Mouse (Mus musculus): Measurements from ENCODE around the gene Sik3. TPM values are rescaled to one million over a fixed set of nuclear protein-coding genes. Genes with fewer than 3 reads are reported as not detected.

Gene Sik3
- polyA plus RNA-seq, 1 experiment from 2014 or later = 11.7 TPM

DNA sequence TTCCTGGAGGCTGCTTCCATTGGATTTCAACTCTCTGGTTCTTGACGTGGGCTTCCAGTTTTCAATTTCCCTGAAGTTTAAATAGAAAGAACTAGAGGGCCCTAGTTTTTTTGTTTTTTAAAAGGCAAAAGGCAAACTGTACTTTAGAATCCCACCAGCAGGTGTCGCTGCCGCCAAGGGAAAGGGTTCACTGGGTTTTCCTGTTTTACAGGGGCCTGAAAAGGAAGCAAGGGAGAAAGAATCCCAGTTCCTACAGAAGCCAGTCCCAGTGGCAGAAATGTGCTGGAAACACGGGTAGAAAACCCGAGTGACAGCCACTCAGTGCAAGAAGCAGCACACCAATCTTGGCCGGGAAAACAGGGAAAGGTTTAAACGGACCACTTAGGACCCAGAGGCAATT is 8.9 kb upstream of the Sik3 start:
- 6% methylated on average over 7 of the region's 7 CpGs for WGBS
- Histone ChIP-seq H3K4me3 (no peak overlapping the region), H3K4me1 (replicated peaks) (peaks cover 3% of the 10 kb centered on the region), H3K4me2 (no peak overlapping the region), H3K36me3 (no peaks in the 10 kb centered on the region), H3K27me3 (no peaks in the 10 kb centered on the region), H3K27ac (no peak overlapping the region), H3K9ac (no peak overlapping the region), H3K9me3 (replicated peaks) (no peaks in the 10 kb centered on the region)
- ATAC-seq (replicated peaks; ENCODE audit: insufficient number of reproducible peaks, insufficient read depth, low FRiP score, low read depth) = no peak

DNA sequence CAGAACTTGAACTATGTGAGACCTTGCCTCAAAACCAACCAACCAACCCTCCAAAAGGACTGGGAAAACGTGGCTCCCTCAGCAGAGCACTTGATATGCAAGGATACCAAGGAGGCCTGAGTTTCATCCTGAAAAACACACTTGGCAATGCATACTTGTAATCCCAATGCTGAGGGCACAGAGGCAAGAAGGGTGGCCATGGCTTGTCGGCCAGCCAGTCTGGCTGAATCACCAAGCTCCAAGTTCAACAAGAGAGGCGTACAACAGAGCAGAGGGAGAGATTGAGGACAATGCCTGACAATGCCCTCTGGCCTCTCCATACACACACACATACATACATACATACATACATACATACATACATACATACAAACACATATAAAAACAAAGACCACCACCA is 8.1 kb upstream of the Sik3 start:
- 56% methylated on average over 3 of the region's 3 CpGs for WGBS
- no peak overlapping the region for H3K4me3 ChIP-seq
- H3K4me2 ChIP-seq = no peak overlapping the region
- H3K9me3 ChIP-seq (replicated peaks) = no peaks in the 10 kb centered on the region
- H3K4me1 ChIP-seq (replicated peaks) = peaks cover 3% of the 10 kb centered on the region
- no peak overlapping the region for H3K9ac ChIP-seq
- no peaks in the 10 kb centered on the region for H3K36me3 ChIP-seq
- ATAC-seq (replicated peaks; ENCODE audit: insufficient number of reproducible peaks, insufficient read depth, low FRiP score, low read depth) = no peak
- no peak overlapping the region for H3K27ac ChIP-seq
- no peaks in the 10 kb centered on the region for H3K27me3 ChIP-seq

DNA sequence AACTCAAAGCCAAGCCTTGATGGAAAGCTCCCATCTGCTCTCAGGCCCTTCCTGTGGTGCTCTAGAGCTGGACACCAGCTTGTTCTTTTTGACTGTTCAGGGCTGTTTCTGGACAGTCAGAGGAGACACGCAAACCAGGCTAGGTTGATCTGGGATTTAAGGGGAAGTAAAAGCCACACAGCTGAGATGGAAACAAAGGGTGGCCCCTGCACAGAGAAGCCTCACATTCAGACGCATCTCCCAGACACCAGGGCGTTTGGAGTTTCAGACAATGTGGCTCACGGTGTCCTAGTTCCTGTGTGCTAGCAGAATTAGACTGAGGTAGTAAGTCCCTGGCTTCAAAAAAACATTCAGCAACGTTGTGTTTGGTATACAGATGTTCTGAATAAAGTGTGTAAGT is 6.4 kb upstream of the Sik3 start:
- H3K4me3 ChIP-seq = no peak overlapping the region
- no peak overlapping the region for H3K27ac ChIP-seq
- no peak for ATAC-seq (replicated peaks; ENCODE audit: insufficient number of reproducible peaks, insufficient read depth, low FRiP score, low read depth)
- H3K4me2 ChIP-seq = no peak overlapping the region
- 57% methylated on average over 5 of the region's 5 CpGs for WGBS
- H3K9me3 ChIP-seq (replicated peaks) = no peaks in the 10 kb centered on the region
- H3K36me3 ChIP-seq = no peaks in the 10 kb centered on the region
- H3K27me3 ChIP-seq = no peaks in the 10 kb centered on the region
- H3K4me1 ChIP-seq (replicated peaks) = peaks cover 3% of the 10 kb centered on the region
- H3K9ac ChIP-seq = no peak overlapping the region

DNA sequence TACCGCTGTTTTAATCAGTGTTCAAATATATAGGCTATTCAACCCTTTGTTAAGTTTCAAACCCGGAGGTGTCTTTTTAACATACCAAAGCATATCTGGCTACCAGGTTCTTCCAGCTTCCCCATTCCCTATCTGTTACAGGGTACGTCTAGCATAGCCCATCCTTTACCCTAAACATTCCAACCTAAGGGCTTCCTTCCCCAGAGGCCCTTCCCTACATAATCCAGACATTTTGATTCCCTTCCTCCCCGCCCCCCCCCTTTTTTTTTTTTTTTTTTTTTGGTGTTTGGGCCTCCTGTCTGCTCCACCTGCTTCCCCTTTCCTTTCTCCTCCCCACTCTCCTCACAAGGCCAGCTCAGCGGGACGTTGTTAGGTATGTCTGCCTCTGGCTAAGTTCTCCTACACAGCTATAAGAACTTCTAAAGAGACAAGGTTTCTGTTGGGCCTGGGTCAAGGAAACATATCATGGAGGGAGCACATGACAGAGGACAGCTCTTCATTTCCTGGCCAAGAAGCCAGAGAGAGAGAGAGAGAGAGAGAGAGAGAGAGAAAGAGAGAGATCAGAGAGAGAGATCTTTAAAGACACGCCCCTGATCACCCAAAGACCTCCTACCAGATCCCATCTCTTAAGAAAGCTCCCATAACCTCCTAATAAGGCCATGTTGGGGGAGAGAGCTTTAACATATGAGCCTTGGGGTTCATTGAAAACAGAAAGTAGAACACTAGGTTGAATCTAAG is 3.5 kb upstream of the Sik3 start:
- Histone ChIP-seq H3K4me2 (no peak overlapping the region), H3K36me3 (no peaks in the 10 kb centered on the region), H3K4me3 (no peak overlapping the region), H3K9ac (no peak overlapping the region), H3K27ac (no peak overlapping the region), H3K27me3 (no peaks in the 10 kb centered on the region), H3K4me1 (replicated peaks) (peaks cover 17% of the 10 kb centered on the region), H3K9me3 (replicated peaks) (no peaks in the 10 kb centered on the region)
- WGBS = 65% methylated on average over 7 of the region's 7 CpGs
- ATAC-seq (replicated peaks; ENCODE audit: insufficient number of reproducible peaks, insufficient read depth, low FRiP score, low read depth) = no peak

DNA sequence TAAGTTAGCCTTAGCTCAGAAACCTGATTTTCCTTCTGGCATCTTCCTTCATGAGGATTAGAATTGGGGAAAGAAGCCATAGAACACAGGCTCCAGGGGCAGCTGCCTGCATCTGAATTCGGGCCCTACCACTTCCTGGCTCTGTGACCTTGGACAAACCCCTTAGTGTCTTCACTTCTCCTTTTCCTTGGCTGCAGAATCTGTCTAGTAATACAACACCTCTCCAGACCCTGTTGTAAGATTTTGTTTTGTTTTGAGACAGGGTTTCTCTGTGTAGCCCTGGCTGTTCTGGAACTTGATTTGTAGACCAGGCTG is 3.0 kb upstream of the Sik3 start:
- no peak for ATAC-seq (replicated peaks; ENCODE audit: insufficient number of reproducible peaks, insufficient read depth, low FRiP score, low read depth)
- Histone ChIP-seq H3K9ac (no peak overlapping the region), H3K9me3 (replicated peaks) (no peaks in the 10 kb centered on the region), H3K27me3 (no peaks in the 10 kb centered on the region), H3K27ac (no peak overlapping the region), H3K4me2 (no peak overlapping the region), H3K4me1 (replicated peaks) (peaks cover 22% of the 10 kb centered on the region), H3K36me3 (no peaks in the 10 kb centered on the region), H3K4me3 (no peak overlapping the region)
- 47% methylated on average over 1 of the region's 1 CpGs for WGBS

DNA sequence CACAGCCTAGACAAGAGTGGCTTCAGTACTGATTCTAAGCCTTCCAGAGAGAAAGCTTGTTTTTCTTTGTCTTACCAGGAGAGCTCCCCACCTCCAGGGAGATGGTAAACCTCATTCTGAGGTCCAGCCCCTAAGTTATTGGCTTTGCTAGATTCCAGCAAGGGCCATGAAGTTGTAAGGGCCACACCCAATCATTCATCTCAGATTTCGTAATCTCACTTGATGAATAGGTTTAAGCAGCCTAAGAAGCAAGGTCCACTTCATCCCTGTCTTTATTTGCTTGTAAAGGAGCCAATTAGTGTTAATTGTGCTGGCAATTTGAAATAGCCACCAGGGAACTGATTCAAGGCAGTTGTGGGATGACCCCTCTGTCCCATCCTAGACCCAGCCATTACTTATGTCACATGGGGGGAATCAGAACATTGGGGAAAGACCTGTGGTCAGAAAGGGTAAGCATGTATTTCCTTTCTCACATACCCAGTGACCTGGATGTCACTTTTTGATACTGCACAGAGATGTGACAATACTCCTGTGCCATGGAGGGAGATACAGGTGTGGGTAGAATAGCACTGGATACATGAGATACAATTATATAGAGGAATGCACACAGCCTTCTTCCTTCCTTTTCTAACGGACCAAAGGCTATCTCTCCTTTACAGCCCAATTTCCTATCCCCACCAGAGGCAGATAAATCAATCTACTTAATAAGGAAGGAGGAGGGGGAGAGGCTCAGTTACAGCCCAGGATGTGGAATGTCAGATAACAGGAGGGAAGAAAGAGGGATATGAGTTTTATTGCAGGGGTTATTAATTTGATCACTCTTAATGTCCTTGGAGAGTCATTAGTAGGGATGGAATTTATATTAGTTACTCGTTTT is 1.3 kb upstream of the Sik3 start:
- no peaks in the 10 kb centered on the region for H3K9me3 ChIP-seq (replicated peaks)
- 47% methylated on average over 3 of the region's 3 CpGs for WGBS
- ATAC-seq (replicated peaks; ENCODE audit: insufficient number of reproducible peaks, insufficient read depth, low FRiP score, low read depth) = no peak

DNA sequence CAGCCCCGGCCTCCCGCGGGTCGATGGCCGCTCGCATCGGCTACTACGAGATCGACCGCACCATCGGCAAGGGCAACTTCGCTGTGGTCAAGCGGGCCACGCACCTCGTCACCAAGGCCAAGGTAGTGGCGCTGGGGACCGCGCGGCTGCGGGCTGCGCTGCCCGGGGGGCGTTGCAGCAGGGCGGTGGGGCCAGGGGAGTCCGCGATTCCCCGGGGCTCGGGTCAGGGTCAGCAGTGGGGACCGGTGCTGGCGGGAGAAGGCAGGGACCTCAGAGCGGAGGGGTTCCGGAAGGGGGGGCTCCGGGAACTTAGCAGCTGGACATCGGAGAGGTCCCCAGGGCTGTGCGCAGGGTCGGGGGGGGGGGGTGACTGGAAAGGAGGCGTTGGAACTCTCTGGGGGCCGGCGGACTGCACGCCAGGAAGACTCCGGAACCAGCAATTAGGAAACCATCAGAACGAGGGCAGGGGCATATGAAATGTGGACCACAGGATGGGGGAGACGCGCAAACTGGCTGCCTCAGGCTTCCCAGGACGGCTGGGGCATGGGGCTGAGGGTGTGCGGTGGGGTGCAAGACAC is 478 bp downstream of the Sik3 start:
- ATAC-seq (replicated peaks; ENCODE audit: insufficient number of reproducible peaks, insufficient read depth, low FRiP score, low read depth) = peak; percentile 51
- H3K4me2 ChIP-seq = peak overlapping the region; percentile 85
- no peaks in the 10 kb centered on the region for H3K36me3 ChIP-seq
- H3K27me3 ChIP-seq = no peaks in the 10 kb centered on the region
- peak overlapping the region; percentile 99 for H3K9ac ChIP-seq
- WGBS = under 1% methylated on average over 46 of the region's 46 CpGs
- H3K4me3 ChIP-seq = peak overlapping the region; percentile 82
- peaks cover 48% of the 10 kb centered on the region for H3K4me1 ChIP-seq (replicated peaks)
- H3K9me3 ChIP-seq (replicated peaks) = no peaks in the 10 kb centered on the region
- H3K27ac ChIP-seq = peak overlapping the region; percentile 93

More for the DNA sequence above, 1.3 kb upstream of the Sik3 start:
- Histone ChIP-seq H3K27me3 (no peaks in the 10 kb centered on the region), H3K4me1 (replicated peaks) (peaks cover 39% of the 10 kb centered on the region), H3K27ac (peak overlapping the region; percentile 93), H3K36me3 (no peaks in the 10 kb centered on the region), H3K4me2 (peak overlapping the region; percentile 85), H3K9ac (peak overlapping the region; percentile 99; the same call in 1 of the 2 replicates), H3K4me3 (peak overlapping the region; percentile 82)

DNA sequence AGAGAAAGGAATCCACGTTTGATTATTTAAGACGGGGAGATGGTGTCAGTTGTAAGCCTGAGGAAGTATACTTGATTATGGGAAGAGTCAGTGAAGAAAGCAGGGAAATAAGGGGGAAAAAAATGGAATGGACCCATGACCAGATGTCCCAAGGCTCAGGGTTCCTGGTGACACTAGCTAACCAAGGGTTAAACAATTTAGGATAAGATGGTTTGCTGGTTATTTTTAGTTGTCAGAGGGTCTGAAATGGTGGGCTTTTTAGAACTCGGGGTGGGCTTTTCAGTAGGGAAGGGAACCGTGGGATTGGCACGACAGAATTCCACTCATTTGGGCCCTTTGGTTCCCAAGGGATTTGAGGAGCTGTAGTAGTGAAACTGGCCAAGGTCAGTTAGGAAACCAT is 996 bp downstream of the Sik3 start:
- H3K36me3 ChIP-seq = no peaks in the 10 kb centered on the region
- H3K4me2 ChIP-seq = peak overlapping the region; percentile 85
- peak overlapping the region; percentile 82 for H3K4me3 ChIP-seq
- peaks cover 50% of the 10 kb centered on the region for H3K4me1 ChIP-seq (replicated peaks)
- H3K9me3 ChIP-seq (replicated peaks) = no peaks in the 10 kb centered on the region
- H3K27me3 ChIP-seq = no peaks in the 10 kb centered on the region
- peak overlapping the region; percentile 99 for H3K9ac ChIP-seq
- no peak for ATAC-seq (replicated peaks; ENCODE audit: insufficient number of reproducible peaks, insufficient read depth, low FRiP score, low read depth)
- WGBS = 0% methylated on average over 5 of the region's 5 CpGs
- peak overlapping the region; percentile 93 for H3K27ac ChIP-seq

DNA sequence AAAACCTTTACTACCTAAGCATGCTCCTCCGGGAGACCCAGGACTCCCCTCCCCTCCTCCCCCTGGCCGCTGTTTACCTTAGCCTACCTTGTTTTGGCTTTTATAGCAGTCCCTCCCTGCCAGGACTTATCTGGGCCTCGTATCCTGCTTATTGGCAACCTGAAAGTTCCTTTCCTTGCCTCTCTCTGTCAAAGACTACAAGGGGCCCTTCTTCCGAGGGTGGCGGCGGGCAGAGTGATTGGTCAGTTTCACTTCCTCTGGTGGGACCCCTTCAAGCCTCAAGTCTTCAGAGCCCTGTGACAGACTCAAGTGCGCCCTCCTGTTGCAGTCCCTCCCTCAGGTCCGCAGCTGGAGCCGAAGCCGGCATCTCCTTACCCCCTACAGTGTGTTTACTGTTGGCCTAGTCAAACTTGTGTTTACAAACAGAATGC is 1.6 kb downstream of the Sik3 start:
- ATAC-seq (replicated peaks; ENCODE audit: insufficient number of reproducible peaks, insufficient read depth, low FRiP score, low read depth) = no peak
- H3K4me2 ChIP-seq = peak overlapping the region; percentile 85
- H3K4me1 ChIP-seq (replicated peaks) = peaks cover 50% of the 10 kb centered on the region
- H3K4me3 ChIP-seq = peak overlapping the region; percentile 82
- H3K9me3 ChIP-seq (replicated peaks) = no peaks in the 10 kb centered on the region
- H3K9ac ChIP-seq = peak overlapping the region; percentile 99
- H3K27me3 ChIP-seq = no peaks in the 10 kb centered on the region
- no peaks in the 10 kb centered on the region for H3K36me3 ChIP-seq
- H3K27ac ChIP-seq = peak overlapping the region; percentile 93
- WGBS = 2% methylated on average over 10 of the region's 10 CpGs

DNA sequence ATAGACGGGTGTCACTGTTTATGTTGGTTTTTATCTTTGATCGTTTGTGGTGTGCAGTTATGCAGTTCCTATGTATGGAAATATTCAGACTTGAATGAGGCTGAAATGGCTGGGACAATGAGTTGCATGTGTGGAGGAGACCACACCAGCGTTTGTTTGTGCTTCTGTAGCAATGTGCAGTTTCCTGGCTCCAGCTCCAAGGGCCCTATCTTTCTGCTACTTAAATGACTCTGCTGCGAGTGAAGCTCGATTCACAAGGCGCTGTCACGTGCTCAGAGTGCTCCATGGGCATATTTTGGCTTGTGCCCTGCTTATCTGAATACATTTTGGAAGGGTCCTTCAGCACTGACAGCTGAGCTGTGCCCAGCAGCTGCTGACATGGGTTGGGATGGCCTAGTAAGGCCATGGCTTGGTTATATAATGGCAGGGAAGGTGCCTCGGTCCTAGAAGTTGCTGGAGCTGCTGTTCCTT is 2.5 kb downstream of the Sik3 start:
- ATAC-seq (replicated peaks; ENCODE audit: insufficient number of reproducible peaks, insufficient read depth, low FRiP score, low read depth) = peak; percentile 15; the same call in 1 of the 2 replicates
- H3K9me3 ChIP-seq (replicated peaks) = no peaks in the 10 kb centered on the region
- H3K36me3 ChIP-seq = no peaks in the 10 kb centered on the region
- H3K4me1 ChIP-seq (replicated peaks) = peaks cover 54% of the 10 kb centered on the region
- H3K9ac ChIP-seq = no peak overlapping the region
- peak overlapping the region; percentile 85 for H3K4me2 ChIP-seq
- H3K4me3 ChIP-seq = peak overlapping the region; percentile 82
- no peaks in the 10 kb centered on the region for H3K27me3 ChIP-seq
- 15% methylated on average over 8 of the region's 8 CpGs for WGBS
- peak overlapping the region; percentile 93 for H3K27ac ChIP-seq

DNA sequence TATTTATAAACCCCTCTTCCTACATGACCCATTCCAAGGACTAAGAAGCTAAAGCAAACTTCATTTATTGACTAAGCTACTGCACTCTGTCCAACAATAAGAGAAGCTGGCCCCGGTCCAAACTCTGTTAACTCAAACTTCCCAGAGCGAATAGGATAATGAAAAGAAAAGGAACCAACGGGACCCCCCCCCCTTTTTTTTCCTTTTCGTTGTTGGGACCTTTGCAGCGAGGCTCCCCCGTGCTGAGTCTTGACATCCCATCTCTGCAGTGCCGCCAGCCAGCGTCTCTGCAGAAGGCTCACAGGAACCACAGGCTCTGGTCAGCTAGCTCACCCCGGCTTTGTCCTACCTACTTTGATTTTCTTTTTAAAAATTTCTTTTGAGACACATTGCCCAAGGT is 3.2 kb downstream of the Sik3 start:
- H3K4me1 ChIP-seq (replicated peaks) = peaks cover 54% of the 10 kb centered on the region

More for the DNA sequence above, 3.2 kb downstream of the Sik3 start:
- peak overlapping the region; percentile 85 for H3K4me2 ChIP-seq
- H3K27ac ChIP-seq = peak overlapping the region; percentile 93
- H3K36me3 ChIP-seq = peaks cover 2% of the 10 kb centered on the region; the same call in 1 of the 2 replicates
- H3K4me3 ChIP-seq = peak overlapping the region; percentile 82
- no peaks in the 10 kb centered on the region for H3K9me3 ChIP-seq (replicated peaks)
- WGBS = 26% methylated on average over 9 of the region's 9 CpGs
- H3K9ac ChIP-seq = no peak overlapping the region
- ATAC-seq (replicated peaks; ENCODE audit: insufficient number of reproducible peaks, insufficient read depth, low FRiP score, low read depth) = no peak
- H3K27me3 ChIP-seq = no peaks in the 10 kb centered on the region
